Mouse (Mus musculus): Measurements from ENCODE around the gene Efna2.

- no peak for TF ChIP-seq TAL1 (IDR thresholded peaks at IDR 0.05; ENCODE audit: low read length)
- TF ChIP-seq GATA1 (IDR thresholded peaks at IDR 0.05; ENCODE audit: low read length): no peak
These were observed 5.9 kb upstream of the Efna2 start for GRCm38 (mm10) chr10:80173358-80173757.
